Mouse (Mus musculus) left cerebral cortex, adult 11 months (tissue): ENCODE data around the gene Efnb2.

Experiments used
- DNase-seq: peaks from one replicate; pipeline ENCODE4 v3.0.0; 2022; ENCODE audit warnings: low spot score

The Efnb2 gene

GRCm38 (mm10) chr8:8613844-8614243 is 47.2 kb downstream of the Efnb2 start:
- DNase-seq, result no peak

GRCm38 (mm10) chr8:8611928-8612327 is 49.1 kb downstream of the Efnb2 start:
- DNase-seq, result no peak

- no peak for DNase-seq
These were observed 51.3 kb downstream of the Efnb2 start for GRCm38 (mm10) chr8:8609791-8610190.

- no peak for DNase-seq
These were observed 51.9 kb downstream of the Efnb2 start for GRCm38 (mm10) chr8:8609141-8609540.

- no peak for DNase-seq
These were observed 55.4 kb downstream of the Efnb2 start for GRCm38 (mm10) chr8:8605621-8606020.

- no peak for DNase-seq
These were observed 57.2 kb downstream of the Efnb2 start for GRCm38 (mm10) chr8:8603875-8604274.

GRCm38 (mm10) chr8:8602616-8603461 is 58.2 kb downstream of the Efnb2 start:
- no peak for DNase-seq

- DNase-seq, result no peak
These were observed 61.1 kb downstream of the Efnb2 start for GRCm38 (mm10) chr8:8599931-8600330.

GRCm38 (mm10) chr8:8597434-8597833 is 63.6 kb downstream of the Efnb2 start:
- no peak for DNase-seq

- DNase-seq, result no peak
These were observed 65.0 kb downstream of the Efnb2 start for GRCm38 (mm10) chr8:8595831-8596611.

GRCm38 (mm10) chr8:8593812-8594211 is 67.2 kb downstream of the Efnb2 start:
- no peak for DNase-seq

GRCm38 (mm10) chr8:8593371-8593770 is 67.7 kb downstream of the Efnb2 start:
- no peak for DNase-seq

- DNase-seq, result no peak
These were observed 68.7 kb downstream of the Efnb2 start for GRCm38 (mm10) chr8:8592331-8592730.

- no peak for DNase-seq
These were observed 77.1 kb downstream of the Efnb2 start for GRCm38 (mm10) chr8:8583981-8584377.

- DNase-seq, result no peak
These were observed 77.6 kb downstream of the Efnb2 start for GRCm38 (mm10) chr8:8583290-8583980.

- no peak for DNase-seq
These were observed 83.2 kb downstream of the Efnb2 start for GRCm38 (mm10) chr8:8577770-8578303.

GRCm38 (mm10) chr8:8576833-8577232 is 84.2 kb downstream of the Efnb2 start:
- DNase-seq, result no peak

GRCm38 (mm10) chr8:8576286-8576685 is 84.8 kb downstream of the Efnb2 start:
- no peak for DNase-seq

GRCm38 (mm10) chr8:8574521-8575499 is 86.2 kb downstream of the Efnb2 start:
- no peak for DNase-seq

GRCm38 (mm10) chr8:8572272-8572671 is 88.8 kb downstream of the Efnb2 start:
- DNase-seq, result no peak

- no peak for DNase-seq
These were observed 89.3 kb downstream of the Efnb2 start for GRCm38 (mm10) chr8:8571625-8572215.
